Mouse (Mus musculus) monocyte, adult 5-6 weeks (primary cell): Measurements from ENCODE around the gene Cabp1. TPM values are rescaled to one million over a fixed set of nuclear protein-coding genes. Genes with fewer than 3 reads are reported as not detected.
A peak's percentile ranks its signal among the peaks of the same experiment; 100 is the strongest.

Experiments used
- ATAC-seq: fragments of 153-309, 156-312 bp; replicated peaks from 2 replicates; pipeline ENCODE4 v1.8.0; 2017; ENCODE audit warnings: mild to moderate bottlenecking; ENCODE audit not compliant: low TSS enrichment, insufficient number of reproducible peaks, severe bottlenecking, poor library complexity, low FRiP score
- total RNA-seq: library from RNA; stranded (forward); fragments of 200-1000, 200-491, 200-594 nt; gene quantifications from 3 replicates; pipeline ENCODE4 v1.2.3, GENCODE M21; 2017

Gene Cabp1
- total RNA-seq, 1 experiment from 2014 or later = not detected

GRCm38 (mm10) chr5:115212861-115213260 lies 18.7 kb upstream of the Cabp1 start:
- ATAC-seq = no peak

- no peak for ATAC-seq
Observed at GRCm38 (mm10) chr5:115212451-115212850, 18.3 kb upstream of the Cabp1 start.

- ATAC-seq = no peak
Observed at GRCm38 (mm10) chr5:115210380-115210779, 16.2 kb upstream of the Cabp1 start.

GRCm38 (mm10) chr5:115208601-115209000 lies 14.4 kb upstream of the Cabp1 start:
- ATAC-seq = no peak

- ATAC-seq = no peak
Observed at GRCm38 (mm10) chr5:115207892-115208291, 13.7 kb upstream of the Cabp1 start.

GRCm38 (mm10) chr5:115207244-115207643 lies 13.1 kb upstream of the Cabp1 start:
- ATAC-seq = no peak

GRCm38 (mm10) chr5:115204562-115205311 lies 10.6 kb upstream of the Cabp1 start:
- ATAC-seq = no peak

- ATAC-seq = no peak
Observed at GRCm38 (mm10) chr5:115203735-115204561, 9.8 kb upstream of the Cabp1 start.

GRCm38 (mm10) chr5:115194626-115195221 lies 543 bp upstream of the Cabp1 start:
- ATAC-seq = no peak

- ATAC-seq = no peak
Observed at GRCm38 (mm10) chr5:115193226-115193625, 955 bp downstream of the Cabp1 start.

- ATAC-seq = no peak
Observed at GRCm38 (mm10) chr5:115192828-115193195, 1.4 kb downstream of the Cabp1 start.

- no peak for ATAC-seq
Observed at GRCm38 (mm10) chr5:115191880-115192827, 2.0 kb downstream of the Cabp1 start.

GRCm38 (mm10) chr5:115190081-115190480 lies 4.1 kb downstream of the Cabp1 start:
- ATAC-seq = no peak

GRCm38 (mm10) chr5:115188824-115189223 lies 5.4 kb downstream of the Cabp1 start:
- 0 out of 2 replicates have a peak, but pooled peaks have one; percentile 34 for ATAC-seq

- peak; percentile 64 for ATAC-seq
Observed at GRCm38 (mm10) chr5:115187188-115188131, 6.7 kb downstream of the Cabp1 start.

- ATAC-seq = no peak
Observed at GRCm38 (mm10) chr5:115186371-115187073, 7.7 kb downstream of the Cabp1 start.

GRCm38 (mm10) chr5:115184726-115185125 lies 9.5 kb downstream of the Cabp1 start:
- ATAC-seq = no peak
